Mouse (Mus musculus): ENCODE measurements around the gene Hydin. TPM values are rescaled to one million over a fixed set of nuclear protein-coding genes. Genes with fewer than 3 reads are reported as not detected.
A peak's percentile ranks its signal among the peaks of the same experiment; 100 is the strongest.

The Hydin gene
- total and polyA plus RNA-seq, 3 experiments, result not detected

GRCm38 (mm10) chr8:110419711-110420110 lies 152.9 kb downstream of the Hydin start:
- no peaks in the 10 kb centered on the region for H3K27me3 ChIP-seq (ENCODE audit: control insufficient read depth in 1 of 2, insufficient read depth in 2 of 2, low read length in 2 of 2)
- TF ChIP-seq NRF1 (IDR thresholded peaks at IDR 0.05; ENCODE audit: insufficient read depth, low read depth, low read length, poor library complexity, severe bottlenecking) (no peak), UBTF (IDR thresholded peaks at IDR 0.05; ENCODE audit: borderline replicate concordance, insufficient read depth, low read depth, low read length) (no peak), ZNF384 (IDR thresholded peaks at IDR 0.05; ENCODE audit: low read depth, low read length) (no peak), JUND (IDR thresholded peaks at IDR 0.05; ENCODE audit: low read depth, low read length) (no peak), POLR2AphosphoS2 (IDR thresholded peaks at IDR 0.05; ENCODE audit: low read length) (no peak), SMC3 (IDR thresholded peaks at IDR 0.05; ENCODE audit: low read depth, low read length) (no peak), MYB (IDR thresholded peaks at IDR 0.05; ENCODE audit: low read depth, low read length) (no peak), USF1 (IDR thresholded peaks at IDR 0.05; ENCODE audit: low read depth, low read length) (no peak), EP300 (IDR thresholded peaks at IDR 0.05; ENCODE audit: low read depth in 1 of 2, low read length in 2 of 2) (no peak), NELFE (IDR thresholded peaks at IDR 0.05; ENCODE audit: low read depth, low read length) (no peak)
- no peaks in the 10 kb centered on the region for H3K9me3 ChIP-seq (replicated peaks; ENCODE audit: insufficient read depth, low read length)
- H3K4me3 ChIP-seq (ENCODE audit: control insufficient read depth in 1 of 2, insufficient read depth in 1 of 2, low read depth in 2 of 2, low read length in 2 of 2), result no peak overlapping the region
- no peak for DNase-seq (ENCODE audit: low read depth, low spot score)
- H3K79me2 ChIP-seq (ENCODE audit: control insufficient read depth, insufficient read depth, low read length, poor library complexity), result no peaks in the 10 kb centered on the region
- no peak overlapping the region for H3K9ac ChIP-seq (ENCODE audit: control insufficient read depth, low read depth, low read length, poor library complexity, severe bottlenecking)
- H3K4me1 ChIP-seq (ENCODE audit: control insufficient read depth in 1 of 2, insufficient read depth in 2 of 2, low read length in 2 of 2), result no peaks in the 10 kb centered on the region
- no peaks in the 10 kb centered on the region for H3K36me3 ChIP-seq (ENCODE audit: control insufficient read depth in 1 of 2, insufficient read depth in 2 of 2, low read length in 2 of 2)
- no peak overlapping the region for H3K27ac ChIP-seq (ENCODE audit: control insufficient read depth, low read depth, low read length)

GRCm38 (mm10) chr8:110420221-110420620 lies 153.4 kb downstream of the Hydin start:
- no peaks in the 10 kb centered on the region for H3K36me3 ChIP-seq (ENCODE audit: control insufficient read depth in 1 of 2, insufficient read depth in 2 of 2, low read length in 2 of 2)
- no peak overlapping the region for H3K9ac ChIP-seq (ENCODE audit: control insufficient read depth, low read depth, low read length, poor library complexity, severe bottlenecking)
- H3K4me1 ChIP-seq (ENCODE audit: control insufficient read depth in 1 of 2, insufficient read depth in 2 of 2, low read length in 2 of 2), result no peaks in the 10 kb centered on the region
- H3K27me3 ChIP-seq (ENCODE audit: control insufficient read depth in 1 of 2, insufficient read depth in 2 of 2, low read length in 2 of 2), result no peaks in the 10 kb centered on the region
- H3K27ac ChIP-seq (ENCODE audit: control insufficient read depth, low read depth, low read length), result no peak overlapping the region
- DNase-seq (ENCODE audit: low read depth, low spot score), result no peak
- no peaks in the 10 kb centered on the region for H3K79me2 ChIP-seq (ENCODE audit: control insufficient read depth, insufficient read depth, low read length, poor library complexity)
- no peaks in the 10 kb centered on the region for H3K9me3 ChIP-seq (replicated peaks; ENCODE audit: insufficient read depth, low read length)
- TF ChIP-seq MXI1 (IDR thresholded peaks at IDR 0.05; ENCODE audit: low read depth, low read length) (no peak), E2F4 (IDR thresholded peaks at IDR 0.05; ENCODE audit: borderline replicate concordance, low read depth, low read length) (no peak), RAD21 (IDR thresholded peaks at IDR 0.05; ENCODE audit: low read depth, low read length) (peak; percentile 7), USF1 (IDR thresholded peaks at IDR 0.05; ENCODE audit: low read depth, low read length) (no peak), CTCF (IDR thresholded peaks at IDR 0.05 in 2 of 3, conservative IDR thresholded peaks at IDR 0.05 in 1 of 3; ENCODE audit: control insufficient read depth in 1 of 3, insufficient read depth in 1 of 3, low read depth in 2 of 3, low read length in 3 of 3, poor library complexity in 1 of 3, severe bottlenecking in 1 of 3) (peak in 1 of 3 experiments; percentile 5; a peak in 1 of 6 replicates)
- no peak overlapping the region for H3K4me3 ChIP-seq (ENCODE audit: control insufficient read depth in 1 of 2, insufficient read depth in 1 of 2, low read depth in 2 of 2, low read length in 2 of 2)

GRCm38 (mm10) chr8:110424146-110424545 lies 157.4 kb downstream of the Hydin start:
- TF ChIP-seq E2F4 (IDR thresholded peaks at IDR 0.05; ENCODE audit: borderline replicate concordance, low read depth, low read length), result no peak
- Histone ChIP-seq H3K27ac (ENCODE audit: control insufficient read depth, low read depth, low read length) (no peak overlapping the region), H3K9me3 (replicated peaks; ENCODE audit: insufficient read depth, low read length) (no peaks in the 10 kb centered on the region), H3K27me3 (ENCODE audit: control insufficient read depth in 1 of 2, insufficient read depth in 2 of 2, low read length in 2 of 2) (no peaks in the 10 kb centered on the region), H3K4me3 (ENCODE audit: control insufficient read depth in 1 of 2, insufficient read depth in 1 of 2, low read depth in 2 of 2, low read length in 2 of 2) (no peak overlapping the region), H3K4me1 (ENCODE audit: control insufficient read depth in 1 of 2, insufficient read depth in 2 of 2, low read length in 2 of 2) (no peaks in the 10 kb centered on the region), H3K36me3 (ENCODE audit: control insufficient read depth in 1 of 2, insufficient read depth in 2 of 2, low read length in 2 of 2) (no peaks in the 10 kb centered on the region), H3K79me2 (ENCODE audit: control insufficient read depth, insufficient read depth, low read length, poor library complexity) (no peaks in the 10 kb centered on the region), H3K9ac (ENCODE audit: control insufficient read depth, low read depth, low read length, poor library complexity, severe bottlenecking) (no peak overlapping the region)
- no peak for DNase-seq (ENCODE audit: low read depth, low spot score)

All from MEL (cell line).